Mouse (Mus musculus) liver, postnatal 0 days (tissue): ENCODE results near the gene Sema5a. TPM values are rescaled to one million over a fixed set of nuclear protein-coding genes. Genes with fewer than 3 reads are reported as not detected.

Experiments used
- ATAC-seq: fragments of 200-750 bp; cut with Nextera tagmentation; 2 replicates; pipeline ENCODE4 v1.8.0; 2017; ENCODE audit warnings: mild to moderate bottlenecking, moderate library complexity
- DNase-seq: peaks from one replicate; pipeline ENCODE4 v3.0.0-alpha.2; 2016
- H3K27ac ChIP-seq: fragments of 300-500 bp; sonication (generic); 2 replicates; pipeline ENCODE4 v1.5.1; 2014; ENCODE audit warnings: antibody characterized with exemption, moderate library complexity, mild to moderate bottlenecking, low read depth
- H3K27me3 ChIP-seq: fragments of 300-500 bp; sonication (generic); 2 replicates; pipeline ENCODE4 v1.6.1; 2014; ENCODE audit warnings: low read length, control low read depth, mixed read lengths; ENCODE audit not compliant: insufficient read depth
- H3K36me3 ChIP-seq: fragments of 300-500 bp; sonication (generic); replicated peaks from 2 replicates; pipeline ENCODE4 v1.6.1; 2014; ENCODE audit warnings: mild to moderate bottlenecking, control low read depth, low read length, moderate library complexity, mixed read lengths; ENCODE audit not compliant: insufficient read depth
- H3K4me1 ChIP-seq: fragments of 300-500 bp; sonication (generic); 2 replicates; pipeline ENCODE4 v1.6.1; 2014; ENCODE audit warnings: antibody characterized with exemption, mild to moderate bottlenecking, control low read depth; ENCODE audit not compliant: insufficient read depth
- H3K4me2 ChIP-seq: fragments of 300-500 bp; sonication (generic); 2 replicates; pipeline ENCODE4 v1.6.1; 2014; ENCODE audit warnings: low read depth, mild to moderate bottlenecking, low read length, moderate library complexity, mixed read lengths
- H3K4me3 ChIP-seq: fragments of 300-500 bp; sonication (generic); 2 replicates; pipeline ENCODE4 v1.5.1; 2014; ENCODE audit warnings: low read depth, low read length
- H3K9ac ChIP-seq: fragments of 300-500 bp; sonication (generic); replicated peaks from 2 replicates; pipeline ENCODE4 v1.6.1; 2014; ENCODE audit warnings: mild to moderate bottlenecking, moderate library complexity
- H3K9me3 ChIP-seq: fragments of 300-500 bp; sonication (generic); 2 replicates; pipeline ENCODE4 v1.6.1; 2016; ENCODE audit warnings: mild to moderate bottlenecking, control low read depth, low read length, mixed read lengths
- CTCF ChIP-seq: sonication (generic); IDR thresholded peaks from 2 replicates; pipeline ENCODE4 v1.5.1; 2016; ENCODE audit warnings: antibody characterized with exemption, low read depth
- EP300 ChIP-seq: IDR thresholded peaks from 2 replicates; pipeline ENCODE4 v1.6.1; 2016; ENCODE audit warnings: antibody characterized with exemption, low read depth, mild to moderate bottlenecking
- WGBS: fragments of 180-500 bp; shearing (Covaris S2); extraction: QIAGEN DNeasy Blood & Tissue Kit; methylation state at CpG from one replicate; pipeline ENCODE4 v1.1.7; 2014; ENCODE audit not compliant: insufficient replicate concordance; 5-methylcytosine and 5-hydroxymethylcytosine counted together
- polyA plus RNA-seq: library from polyadenylated mRNA; unstranded; fragments of >200 nt; fragmentation: Nextera tagmentation; extraction: Ambion mirVana; gene quantifications from 2 replicates; pipeline ENCODE4 v1.2.1, GENCODE M21; 2015

The Sema5a gene
- polyA plus RNA-seq, 1 experiment from 2014 or later: 0.36 TPM

DNA sequence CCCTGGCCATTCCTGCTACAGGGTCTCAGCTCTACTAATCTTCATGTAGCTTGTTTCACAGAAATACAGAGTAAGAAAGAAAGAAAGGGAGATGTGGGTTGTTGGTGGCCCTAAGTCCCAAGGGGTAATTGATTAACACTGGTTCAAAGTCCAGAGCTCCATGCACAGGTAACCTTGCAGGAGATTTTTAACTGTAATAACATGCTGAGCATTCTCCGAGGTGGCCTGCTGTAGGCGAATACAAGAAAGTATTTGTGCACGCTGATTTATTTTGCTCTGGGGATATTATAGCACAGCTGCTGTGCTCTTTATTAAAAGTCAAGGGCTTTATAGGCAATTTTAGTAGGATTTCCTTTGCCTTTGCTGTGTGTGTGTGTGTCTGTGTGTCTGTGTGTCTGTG lies 393.3 kb downstream of the Sema5a start:
- Histone ChIP-seq H3K9me3 (no peaks in the 10 kb centered on the region), H3K27ac (no peak overlapping the region), H3K27me3 (no peaks in the 10 kb centered on the region), H3K4me1 (no peaks in the 10 kb centered on the region), H3K4me2 (no peak overlapping the region), H3K4me3 (no peak overlapping the region), H3K36me3 (no peaks in the 10 kb centered on the region), H3K9ac (no peak overlapping the region)
- ATAC-seq (no peak), DNase-seq (no peak)
- TF ChIP-seq EP300 (no peak), CTCF (no peak)
- 65% methylated on average over 3 of the region's 3 CpGs for WGBS

DNA sequence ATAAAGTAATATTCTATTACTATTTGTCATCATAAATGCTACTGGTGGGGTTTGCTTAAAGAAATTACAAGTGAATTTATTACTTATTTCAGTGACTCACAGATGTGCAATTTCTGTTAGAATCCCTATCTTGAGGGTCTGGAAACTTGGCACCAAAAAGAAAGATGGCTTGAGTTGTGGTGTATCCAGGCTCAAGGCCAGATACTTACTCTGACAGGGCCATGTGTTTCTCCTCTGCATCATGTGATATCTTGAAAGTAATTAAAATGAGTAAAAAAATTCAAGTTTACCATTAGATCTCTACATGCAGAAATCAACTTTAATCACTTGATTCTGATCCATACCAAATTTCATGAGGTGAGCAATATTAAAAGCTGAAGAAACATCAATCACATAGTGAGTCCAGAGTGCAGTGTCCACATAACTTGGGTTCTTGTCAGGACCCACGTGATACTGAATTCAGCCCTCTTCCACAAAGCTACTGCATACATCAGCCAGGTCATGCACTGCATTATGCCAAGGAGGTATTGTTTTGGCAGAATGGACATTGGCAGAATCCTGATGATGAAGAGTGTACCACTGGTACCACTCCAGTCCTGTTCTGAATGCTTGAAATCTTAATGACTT lies 402.6 kb downstream of the Sema5a start:
- no peaks in the 10 kb centered on the region for H3K27me3 ChIP-seq

DNA sequence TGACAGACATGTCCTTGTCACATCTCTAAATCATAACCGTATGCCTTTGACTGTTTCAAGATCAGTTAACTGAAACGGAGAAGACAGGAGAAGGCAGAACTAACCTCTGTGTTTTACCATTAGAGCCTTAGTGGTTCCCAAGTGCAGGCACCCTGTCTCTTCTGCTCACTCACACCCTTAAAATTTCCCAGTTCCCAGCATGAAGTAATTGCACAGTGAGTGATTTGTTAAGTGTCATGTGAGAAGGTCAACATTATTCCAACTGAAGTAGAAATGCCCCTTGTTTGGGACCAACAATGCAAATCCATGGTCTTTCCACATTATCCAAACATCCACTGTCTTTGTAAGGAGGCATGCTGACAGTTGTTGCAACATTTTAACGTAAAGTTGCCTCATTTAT lies 409.4 kb downstream of the Sema5a start:
- no peak overlapping the region for H3K4me3 ChIP-seq
- no peaks in the 10 kb centered on the region for H3K27me3 ChIP-seq
- H3K36me3 ChIP-seq: no peaks in the 10 kb centered on the region
- H3K9ac ChIP-seq: no peak overlapping the region
- DNase-seq (no peak), ATAC-seq (no peak)
- H3K4me2 ChIP-seq: no peak overlapping the region
- no peaks in the 10 kb centered on the region for H3K4me1 ChIP-seq
- 70% methylated on average over 3 of the region's 3 CpGs for WGBS
- H3K9me3 ChIP-seq: no peaks in the 10 kb centered on the region
- no peak overlapping the region for H3K27ac ChIP-seq
- no peak for TF ChIP-seq CTCF
- no peak for TF ChIP-seq EP300

More for the DNA sequence above, 402.6 kb downstream of the Sema5a start:
- WGBS: 57% methylated on average over 1 of the region's 1 CpGs
- TF ChIP-seq EP300: no peak
- no peak for TF ChIP-seq CTCF
- no peak overlapping the region for H3K27ac ChIP-seq
- ATAC-seq: no peak
- H3K4me3 ChIP-seq: no peak overlapping the region
- no peaks in the 10 kb centered on the region for H3K4me1 ChIP-seq
- no peak overlapping the region for H3K9ac ChIP-seq
- H3K36me3 ChIP-seq: no peaks in the 10 kb centered on the region
- no peaks in the 10 kb centered on the region for H3K9me3 ChIP-seq
- no peak overlapping the region for H3K4me2 ChIP-seq
- no peak for DNase-seq

DNA sequence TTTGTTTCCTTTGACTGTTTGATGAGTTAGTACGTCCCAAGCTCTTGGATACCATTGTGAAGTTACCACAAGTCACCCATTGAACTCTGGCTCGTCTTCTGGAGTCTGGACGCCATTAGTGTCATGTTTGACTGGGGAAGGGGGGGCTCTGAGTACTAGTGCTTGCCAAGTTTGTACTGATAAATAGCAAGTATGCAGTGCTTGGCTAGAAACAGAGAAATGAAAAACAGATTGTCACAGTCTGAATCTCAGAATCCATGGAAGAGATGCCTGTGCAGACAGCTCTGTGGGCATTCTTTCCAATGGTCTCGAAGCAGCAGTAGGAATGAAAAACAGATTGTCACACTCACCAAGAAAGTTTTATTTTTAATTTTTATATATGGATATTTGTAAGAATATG lies 411.4 kb downstream of the Sema5a start:
- no peak for DNase-seq
- Histone ChIP-seq H3K9me3 (no peaks in the 10 kb centered on the region), H3K4me2 (no peak overlapping the region), H3K4me3 (no peak overlapping the region), H3K27me3 (no peaks in the 10 kb centered on the region), H3K9ac (no peak overlapping the region), H3K27ac (no peak overlapping the region), H3K36me3 (no peaks in the 10 kb centered on the region), H3K4me1 (no peaks in the 10 kb centered on the region)
- no peak for ATAC-seq
- TF ChIP-seq CTCF (no peak), EP300 (no peak)
- WGBS: 65% methylated on average over 4 of the region's 4 CpGs

DNA sequence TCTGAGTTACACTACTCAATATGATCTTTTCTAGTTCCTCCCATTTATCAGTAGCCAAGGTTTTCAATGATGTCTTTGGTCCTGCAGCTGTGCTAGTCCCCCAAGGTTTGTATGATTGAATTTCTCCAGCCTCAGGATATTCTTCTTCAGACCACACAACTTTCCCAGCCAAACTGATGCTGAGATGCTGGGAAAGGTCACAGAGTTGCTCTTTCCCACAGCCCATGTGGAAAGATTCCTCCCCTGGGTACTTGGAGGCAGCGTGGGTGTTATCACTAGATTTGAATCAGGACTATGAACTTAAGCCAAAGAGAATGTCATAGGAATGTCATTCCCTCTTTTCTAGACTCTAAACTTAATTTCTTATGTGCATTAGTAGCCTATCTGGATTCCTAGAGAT lies 431.8 kb downstream of the Sema5a start:
- Histone ChIP-seq H3K27me3 (no peaks in the 10 kb centered on the region), H3K36me3 (no peaks in the 10 kb centered on the region), H3K4me1 (no peaks in the 10 kb centered on the region), H3K9me3 (no peaks in the 10 kb centered on the region), H3K27ac (no peak overlapping the region), H3K9ac (no peak overlapping the region), H3K4me3 (no peak overlapping the region), H3K4me2 (no peak overlapping the region)
- TF ChIP-seq CTCF (no peak), EP300 (no peak)
- no peak for ATAC-seq
- DNase-seq: no peak
- 49% methylated on average over 1 of the region's 1 CpGs for WGBS

DNA sequence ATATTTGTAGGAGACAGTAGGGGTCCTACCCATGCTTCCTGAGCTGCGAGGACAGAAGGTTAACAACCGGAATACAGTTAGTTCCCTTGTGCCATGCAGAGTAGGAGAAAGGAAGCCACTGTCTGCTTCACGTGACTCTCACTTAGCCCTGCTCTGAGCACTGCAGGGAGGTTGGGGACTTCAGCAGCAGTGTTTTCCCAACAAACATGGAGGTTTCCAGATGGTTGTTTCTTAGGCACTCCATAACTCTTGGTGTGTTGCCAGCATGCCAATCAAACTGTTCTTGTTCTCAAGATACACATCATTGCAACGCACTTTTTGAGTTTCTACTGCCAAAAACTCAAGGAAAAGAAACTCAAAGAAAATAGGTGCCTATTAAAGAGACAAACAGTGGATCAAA lies 440.5 kb downstream of the Sema5a start:
- TF ChIP-seq EP300 (no peak), CTCF (no peak)
- Histone ChIP-seq H3K9me3 (no peaks in the 10 kb centered on the region), H3K27me3 (no peaks in the 10 kb centered on the region), H3K27ac (no peak overlapping the region), H3K4me2 (no peak overlapping the region), H3K4me3 (no peak overlapping the region), H3K9ac (no peak overlapping the region), H3K4me1 (no peaks in the 10 kb centered on the region), H3K36me3 (no peaks in the 10 kb centered on the region)
- 61% methylated on average over 4 of the region's 4 CpGs for WGBS
- ATAC-seq (no peak), DNase-seq (no peak)

DNA sequence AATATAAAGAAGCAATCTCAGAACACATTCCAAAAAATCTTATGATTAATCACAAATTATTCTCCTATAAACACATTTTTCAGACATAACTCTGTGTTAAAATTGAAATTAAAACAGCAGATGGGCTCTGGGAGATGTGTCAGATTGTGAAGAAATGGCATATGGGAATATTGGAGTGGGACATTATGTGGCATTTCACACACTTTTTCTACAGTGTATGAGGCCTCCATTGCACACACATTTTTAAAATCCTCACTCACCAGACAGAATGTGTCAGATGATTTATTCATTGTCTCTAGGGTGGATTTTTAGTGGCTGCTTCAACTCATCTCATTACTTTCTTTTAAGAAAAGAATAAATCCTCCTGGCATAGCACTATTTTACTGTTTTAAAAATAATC lies 446.4 kb downstream of the Sema5a start:
- Histone ChIP-seq H3K9ac (no peak overlapping the region), H3K4me2 (no peak overlapping the region), H3K4me3 (no peak overlapping the region), H3K27ac (no peak overlapping the region), H3K4me1 (no peaks in the 10 kb centered on the region), H3K9me3 (no peaks in the 10 kb centered on the region), H3K36me3 (no peaks in the 10 kb centered on the region), H3K27me3 (no peaks in the 10 kb centered on the region)
- TF ChIP-seq CTCF (no peak), EP300 (no peak)
- DNase-seq: no peak
- no peak for ATAC-seq
